Mouse (Mus musculus): ENCODE results near the gene Zbtb44. TPM values are rescaled to one million over a fixed set of nuclear protein-coding genes. Genes with fewer than 3 reads are reported as not detected.

Zbtb44 gene
- polyA plus RNA-seq, 1 experiment from 2014 or later: 7.8 TPM

DNA sequence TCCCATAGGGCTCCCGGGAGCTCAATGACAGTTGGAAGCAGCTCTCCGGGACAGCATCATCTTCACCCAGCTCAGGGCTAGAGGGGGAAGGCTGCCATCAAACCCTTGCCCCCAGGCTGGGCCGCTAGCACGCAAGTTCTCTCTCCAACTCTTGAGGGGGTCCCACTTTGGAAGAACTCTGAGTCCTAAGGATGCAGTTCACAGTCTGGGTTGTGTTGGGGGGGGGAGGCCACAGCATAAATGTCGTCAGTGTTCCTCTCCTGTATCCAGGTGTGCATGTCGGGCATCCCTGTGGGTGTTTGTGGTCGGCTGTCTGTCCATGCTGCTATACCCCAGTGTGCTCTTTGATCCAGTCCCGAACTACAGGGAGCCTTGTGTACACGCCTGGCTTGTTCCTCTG, 59.1 kb downstream of the Zbtb44 start:
- Histone ChIP-seq H3K36me3 (no peaks in the 10 kb centered on the region), H3K4me3 (replicated peaks) (no peak overlapping the region), H3K27ac (no peak overlapping the region), H3K4me2 (no peak overlapping the region), H3K9ac (replicated peaks) (no peak overlapping the region), H3K4me1 (replicated peaks) (peaks cover 8% of the 10 kb centered on the region), H3K9me3 (no peaks in the 10 kb centered on the region), H3K27me3 (peaks cover 14% of the 10 kb centered on the region)
- no peak for ATAC-seq (ENCODE audit: insufficient number of reproducible peaks, insufficient read depth, low FRiP score, low TSS enrichment, low read depth)
- 81% methylated on average over 9 of the region's 9 CpGs for WGBS

- 0 out of 2 replicates have a peak overlapping the region, but pooled peaks have one; percentile 18 for H3K9ac ChIP-seq (replicated peaks)
- no peaks in the 10 kb centered on the region for H3K9me3 ChIP-seq
- peaks cover 14% of the 10 kb centered on the region for H3K27me3 ChIP-seq
- no peak overlapping the region for H3K4me3 ChIP-seq (replicated peaks)
- 73% methylated on average over 29 of the region's 29 CpGs for WGBS
- H3K4me1 ChIP-seq (replicated peaks): peaks cover 8% of the 10 kb centered on the region
- H3K4me2 ChIP-seq: no peak overlapping the region
- H3K36me3 ChIP-seq: no peaks in the 10 kb centered on the region
- ATAC-seq (ENCODE audit: insufficient number of reproducible peaks, insufficient read depth, low FRiP score, low TSS enrichment, low read depth): no peak
- no peak overlapping the region for H3K27ac ChIP-seq
These were observed 59.9 kb downstream of the Zbtb44 start for GRCm38 (mm10) chr9:31090081-31091023.

- peaks cover 14% of the 10 kb centered on the region for H3K27me3 ChIP-seq
- no peak overlapping the region for H3K4me3 ChIP-seq (replicated peaks)
- no peak overlapping the region for H3K27ac ChIP-seq
- no peak for ATAC-seq (ENCODE audit: insufficient number of reproducible peaks, insufficient read depth, low FRiP score, low TSS enrichment, low read depth)
- no peaks in the 10 kb centered on the region for H3K9me3 ChIP-seq
- WGBS: 93% methylated on average over 10 of the region's 10 CpGs
- H3K9ac ChIP-seq (replicated peaks): no peak overlapping the region
- H3K4me1 ChIP-seq (replicated peaks): peaks cover 7% of the 10 kb centered on the region
- no peak overlapping the region for H3K4me2 ChIP-seq
- no peaks in the 10 kb centered on the region for H3K36me3 ChIP-seq
These were observed 60.7 kb downstream of the Zbtb44 start for GRCm38 (mm10) chr9:31091162-31091581.

DNA sequence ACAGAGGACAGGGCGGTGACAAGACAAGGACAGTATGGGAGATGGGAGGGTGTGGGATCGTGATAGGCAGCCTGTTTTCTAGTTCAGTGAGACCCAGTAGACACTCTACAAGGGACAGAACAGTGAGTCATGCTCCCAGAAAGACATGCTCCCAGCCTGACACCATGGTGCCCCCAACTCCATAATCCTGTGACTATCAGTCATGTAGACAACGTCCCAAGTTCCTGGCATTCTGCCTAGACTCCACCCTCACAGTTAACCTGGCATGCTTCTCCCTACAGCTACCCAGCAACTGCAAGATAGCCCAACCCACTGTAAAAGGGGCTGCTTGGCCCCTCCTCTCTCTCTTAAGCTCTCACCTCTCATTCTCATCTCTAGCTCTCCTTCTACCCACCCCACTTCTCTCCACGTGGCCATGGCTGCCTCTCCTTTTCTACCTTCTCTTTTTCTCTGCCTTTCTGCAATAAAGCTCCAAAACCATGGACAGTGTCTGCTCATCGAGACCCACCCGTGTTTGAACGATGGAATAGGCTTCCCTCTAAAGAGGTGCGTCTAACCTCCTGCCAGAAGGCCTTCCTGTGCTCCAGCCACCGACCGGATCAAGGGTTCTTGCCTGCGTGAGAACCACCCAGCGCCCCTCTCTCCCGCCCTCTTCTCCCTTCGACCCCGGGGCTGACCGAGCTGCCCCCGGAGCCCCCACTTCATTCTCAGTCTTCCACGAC, 61.8 kb downstream of the Zbtb44 start:
- H3K4me1 ChIP-seq (replicated peaks): peaks cover 5% of the 10 kb centered on the region; the same call in 1 of the 2 replicates
- no peak overlapping the region for H3K27ac ChIP-seq
- no peak overlapping the region for H3K9ac ChIP-seq (replicated peaks)
- 91% methylated on average over 18 of the region's 18 CpGs for WGBS
- H3K4me2 ChIP-seq: no peak overlapping the region
- H3K4me3 ChIP-seq (replicated peaks): no peak overlapping the region
- H3K9me3 ChIP-seq: no peaks in the 10 kb centered on the region
- no peak for ATAC-seq (ENCODE audit: insufficient number of reproducible peaks, insufficient read depth, low FRiP score, low TSS enrichment, low read depth)
- no peaks in the 10 kb centered on the region for H3K36me3 ChIP-seq
- H3K27me3 ChIP-seq: peaks cover 9% of the 10 kb centered on the region; the same call in 1 of the 2 replicates

DNA sequence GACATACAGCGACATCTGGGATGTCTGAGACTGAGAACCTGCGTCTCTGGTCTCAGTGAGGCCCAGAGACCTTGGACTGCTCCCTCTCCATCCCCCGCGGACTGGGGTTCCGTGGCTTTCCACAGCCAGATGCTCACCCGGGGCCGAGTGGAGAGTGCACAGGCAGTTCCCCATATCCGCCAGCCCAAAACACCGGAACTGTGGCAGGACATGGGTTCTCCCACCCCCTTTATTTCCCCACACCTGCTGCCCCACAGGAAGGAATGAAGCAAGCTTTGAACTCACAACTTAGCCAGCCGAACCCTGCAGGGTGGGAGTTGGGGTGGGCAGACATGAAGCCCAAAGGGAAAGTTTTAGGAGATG, 62.4 kb downstream of the Zbtb44 start:
- H3K27ac ChIP-seq: no peak overlapping the region
- H3K27me3 ChIP-seq: 0 out of 2 replicates have a peak, but pooled peaks cover 4% of the 10 kb centered on the region
- H3K36me3 ChIP-seq: no peaks in the 10 kb centered on the region
- WGBS: 90% methylated on average over 10 of the region's 10 CpGs
- H3K9ac ChIP-seq (replicated peaks): no peak overlapping the region
- ATAC-seq (ENCODE audit: insufficient number of reproducible peaks, insufficient read depth, low FRiP score, low TSS enrichment, low read depth): no peak
- H3K9me3 ChIP-seq: no peaks in the 10 kb centered on the region
- peaks cover 5% of the 10 kb centered on the region; the same call in 1 of the 2 replicates for H3K4me1 ChIP-seq (replicated peaks)
- no peak overlapping the region for H3K4me3 ChIP-seq (replicated peaks)
- H3K4me2 ChIP-seq: no peak overlapping the region

DNA sequence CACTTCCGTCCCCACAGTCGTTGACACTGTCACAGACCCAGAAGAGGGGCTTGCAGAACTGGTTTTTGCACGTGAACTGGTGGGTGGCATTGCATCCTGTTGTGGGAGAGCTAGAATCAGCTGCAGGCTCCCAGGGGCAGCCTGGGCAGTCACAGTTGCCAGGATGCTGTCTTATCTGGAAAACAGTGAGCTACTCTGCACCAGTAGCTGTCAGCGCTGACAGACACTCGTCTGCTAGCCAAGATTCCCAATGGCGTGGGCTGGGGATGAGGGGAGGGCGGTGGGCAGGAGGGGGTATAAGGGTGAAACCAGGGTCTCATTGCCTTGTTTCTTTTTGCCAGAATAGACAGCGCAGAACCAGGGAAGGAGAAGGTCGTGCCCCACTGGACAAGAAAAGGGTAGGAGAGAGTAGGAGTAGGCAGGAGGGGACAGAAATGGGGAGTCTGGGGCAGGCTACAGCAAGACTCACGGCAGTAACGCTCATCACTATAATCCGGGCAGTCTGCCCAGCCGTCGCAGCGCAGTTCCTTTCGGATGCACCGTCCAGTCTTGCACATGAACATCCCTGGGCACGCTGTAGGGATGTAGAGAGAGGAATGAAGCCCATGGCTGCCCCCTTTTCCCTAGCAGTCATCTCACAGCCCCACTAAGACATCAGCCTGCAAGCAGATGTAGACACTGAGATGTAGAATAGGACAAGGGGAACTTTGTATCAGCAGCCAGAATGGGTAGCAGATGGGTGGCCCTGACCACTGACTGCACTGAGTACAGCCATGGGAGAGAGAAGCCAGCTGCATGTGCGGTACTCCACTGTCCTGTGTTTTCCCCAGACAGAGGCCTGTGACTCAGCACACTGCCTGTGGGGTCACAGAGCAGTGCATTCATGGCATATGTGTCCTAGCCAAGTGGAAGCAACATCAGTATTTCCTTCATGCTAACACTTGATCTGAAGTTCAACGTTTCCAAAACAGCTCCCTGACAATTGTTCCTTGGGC, 66.9 kb downstream of the Zbtb44 start:
- Histone ChIP-seq H3K4me2 (no peak overlapping the region), H3K9me3 (no peaks in the 10 kb centered on the region), H3K27ac (no peak overlapping the region), H3K4me3 (replicated peaks) (no peak overlapping the region), H3K36me3 (no peaks in the 10 kb centered on the region), H3K9ac (replicated peaks) (no peak overlapping the region), H3K27me3 (no peaks in the 10 kb centered on the region), H3K4me1 (replicated peaks) (no peaks in the 10 kb centered on the region)
- no peak for ATAC-seq (ENCODE audit: insufficient number of reproducible peaks, insufficient read depth, low FRiP score, low TSS enrichment, low read depth)
- WGBS: 90% methylated on average over 20 of the region's 20 CpGs

DNA sequence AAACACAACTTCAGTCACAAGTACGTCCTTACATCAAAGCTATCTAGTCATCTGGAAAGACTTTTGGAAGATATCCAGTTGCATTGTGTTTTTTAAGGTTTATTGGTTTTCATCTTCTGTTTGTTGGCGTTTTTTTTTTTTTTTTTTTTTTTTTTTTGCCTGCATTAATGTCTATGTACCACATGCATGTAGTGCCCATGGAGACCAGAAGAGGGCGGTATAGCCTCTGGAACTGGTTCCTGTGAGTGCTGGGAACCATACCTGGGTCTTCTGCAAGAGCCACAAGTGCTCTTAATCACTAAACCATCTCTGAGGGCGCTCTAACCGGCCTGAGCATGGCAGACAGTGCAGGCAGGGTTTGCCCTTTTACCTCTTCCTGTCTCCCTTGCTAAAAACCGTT, 67.7 kb downstream of the Zbtb44 start:
- Histone ChIP-seq H3K4me3 (replicated peaks) (no peak overlapping the region), H3K4me2 (no peak overlapping the region), H3K36me3 (no peaks in the 10 kb centered on the region), H3K9me3 (no peaks in the 10 kb centered on the region), H3K4me1 (replicated peaks) (no peaks in the 10 kb centered on the region), H3K27ac (no peak overlapping the region), H3K27me3 (no peaks in the 10 kb centered on the region), H3K9ac (replicated peaks) (no peak overlapping the region)
- no peak for ATAC-seq (ENCODE audit: insufficient number of reproducible peaks, insufficient read depth, low FRiP score, low TSS enrichment, low read depth)
- WGBS: 74% methylated on average over 6 of the region's 6 CpGs

DNA sequence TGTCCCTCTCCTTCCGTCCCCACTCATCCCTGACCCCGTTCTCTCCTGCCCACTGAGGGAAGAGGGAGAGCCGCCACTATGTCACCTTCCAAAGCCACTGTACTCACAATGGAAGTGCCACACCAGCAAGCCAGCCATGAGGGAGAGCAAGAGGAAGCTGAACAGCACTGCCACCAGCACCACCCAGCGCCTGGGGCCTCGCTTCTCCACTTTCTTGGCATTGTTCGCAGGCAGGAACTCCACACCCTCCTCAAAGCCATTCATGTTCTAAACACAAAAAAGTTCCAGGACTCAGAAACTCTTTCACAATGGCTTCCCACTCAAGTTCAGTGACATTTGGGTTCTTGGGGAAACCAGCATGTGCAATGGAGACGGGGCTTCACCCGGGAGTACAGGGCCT, 78.0 kb downstream of the Zbtb44 start:
- no peaks in the 10 kb centered on the region for H3K9me3 ChIP-seq
- H3K4me1 ChIP-seq (replicated peaks): no peaks in the 10 kb centered on the region
- no peak overlapping the region for H3K4me2 ChIP-seq
- H3K36me3 ChIP-seq: no peaks in the 10 kb centered on the region
- WGBS: 90% methylated on average over 8 of the region's 8 CpGs
- no peak overlapping the region for H3K9ac ChIP-seq (replicated peaks)
- H3K27ac ChIP-seq: no peak overlapping the region
- ATAC-seq (ENCODE audit: insufficient number of reproducible peaks, insufficient read depth, low FRiP score, low TSS enrichment, low read depth): no peak
- 0 out of 2 replicates have a peak, but pooled peaks cover 6% of the 10 kb centered on the region for H3K27me3 ChIP-seq
- no peak overlapping the region for H3K4me3 ChIP-seq (replicated peaks)

GRCm38 (mm10) chr9:31115586-31115985, 85.1 kb downstream of the Zbtb44 start:
- no peak overlapping the region for H3K4me2 ChIP-seq

GRCm38 (mm10) chr9:31117088-31117487, 86.6 kb downstream of the Zbtb44 start:
- ATAC-seq (ENCODE audit: insufficient number of reproducible peaks, insufficient read depth, low FRiP score, low TSS enrichment, low read depth): no peak
- Histone ChIP-seq H3K36me3 (no peaks in the 10 kb centered on the region), H3K9ac (replicated peaks) (no peak overlapping the region), H3K27ac (no peak overlapping the region), H3K4me3 (replicated peaks) (no peak overlapping the region), H3K9me3 (no peaks in the 10 kb centered on the region), H3K4me2 (no peak overlapping the region), H3K27me3 (no peaks in the 10 kb centered on the region), H3K4me1 (replicated peaks) (peaks cover 24% of the 10 kb centered on the region)
- 92% methylated on average over 11 of the region's 11 CpGs for WGBS

More at GRCm38 (mm10) chr9:31115586-31115985, 85.1 kb downstream of the Zbtb44 start:
- Histone ChIP-seq H3K4me3 (replicated peaks) (no peak overlapping the region), H3K36me3 (no peaks in the 10 kb centered on the region), H3K9me3 (no peaks in the 10 kb centered on the region), H3K9ac (replicated peaks) (no peak overlapping the region), H3K4me1 (replicated peaks) (peaks cover 13% of the 10 kb centered on the region), H3K27ac (no peak overlapping the region), H3K27me3 (no peaks in the 10 kb centered on the region)
- no peak for ATAC-seq (ENCODE audit: insufficient number of reproducible peaks, insufficient read depth, low FRiP score, low TSS enrichment, low read depth)
